In genomic region chr5:124582515-124582914, GRCm38 (mm10) we compare ENCODE assay signal across 12 mouse cellular contexts. TPM values are rescaled to one million over a fixed set of nuclear protein-coding genes. Genes with fewer than 3 reads are reported as not detected.
A peak's percentile ranks its signal among the peaks of the same experiment; 100 is the strongest.
DNase-seq lines count a peak whose midpoint lies in the region; ATAC-seq and TF ChIP-seq lines count a peak whose summit lies in the region.
"Had no signal": no experiment of that assay in that cellular context is flagged by ENCODE, and none has a peak within 500 bp of the region (broad histone marks: within the 10 kb centered on the region; RNA-seq: fewer than 3 reads in every experiment).

No protein-coding gene starts in this region.

- TF ChIP-seq POLR2A in kidney, adult 2 months (IDR thresholded peaks at IDR 0.05; ENCODE audit: low read depth, low read length) = no peak
- no peak for TF ChIP-seq POLR2A in lung, adult 2 months (IDR thresholded peaks at IDR 0.05; ENCODE audit: borderline replicate concordance, extremely low read depth, low read depth, low read length)

- H3K4me3 ChIP-seq in kidney, adult 2 months (ENCODE audit: insufficient read depth, low read depth, low read length) = no peak overlapping the region
- no peak overlapping the region for H3K4me3 ChIP-seq in lung, adult 2 months (replicated peaks; ENCODE audit: extremely low read depth, low read depth, low read length)
- H3K4me3 ChIP-seq: intestine, embryonic 15.5 days; stomach, embryonic 15.5 days had no signal

- H3K27ac ChIP-seq in kidney, adult 2 months (ENCODE audit: insufficient read depth, low read depth, low read length) = no peak overlapping the region
- H3K27ac ChIP-seq: intestine, embryonic 15.5 days; stomach, embryonic 15.5 days had no signal

- H3K27me3 ChIP-seq in kidney, adult 2 months (replicated peaks; ENCODE audit: control insufficient read depth, insufficient read depth, low read length) = no peaks in the 10 kb centered on the region
- H3K27me3 ChIP-seq: CH12.LX; intestine, embryonic 15.5 days; stomach, embryonic 15.5 days had no signal

- H3K36me3 ChIP-seq in kidney, adult 2 months (ENCODE audit: control insufficient read depth, insufficient read depth, low read length) = no peaks in the 10 kb centered on the region

- ATAC-seq in granulocyte monocyte progenitor cell, adult 5-6 weeks (replicated peaks; ENCODE audit: poor library complexity, severe bottlenecking) = peak; percentile 76
- peak; percentile 47 for ATAC-seq in megakaryocyte progenitor cell, adult 5-6 weeks (replicated peaks; ENCODE audit: poor library complexity)
- ATAC-seq: intestine, embryonic 15.5 days had no signal

- WGBS in kidney, adult 2 months = 62% methylated on average over 5 of the region's 5 CpGs
- WGBS in lung, adult 2 months = 62% methylated on average over 5 of the region's 5 CpGs

- peak; percentile 36 for DNase-seq in kidney, adult 2 months
- no peak for DNase-seq in kidney, postnatal 4 days
- peak; percentile 11 for DNase-seq in lung, adult 2 months
- no peak for DNase-seq in gastrocnemius, adult 18-20 months (ENCODE audit: low spot score)
- DNase-seq in cerebellum, postnatal 4 days (ENCODE audit: low spot score in 2 of 2) = no peak
- DNase-seq: cerebellum, adult 18-20 months; thymus, postnatal 4 days had no signal

- H3K4me1 ChIP-seq in kidney, adult 2 months (ENCODE audit: control insufficient read depth, insufficient read depth, low read length) = peaks cover 2% of the 10 kb centered on the region; the same call in 1 of the 2 replicates
- H3K4me1 ChIP-seq in lung, adult 2 months (ENCODE audit: control insufficient read depth, insufficient read depth, low read length) = peaks cover 2% of the 10 kb centered on the region; the same call in 1 of the 2 replicates

- no peak for TF ChIP-seq CTCF in kidney, adult 2 months (conservative IDR thresholded peaks at IDR 0.05; ENCODE audit: insufficient read depth, insufficient read length, low read depth, low read length)
- no peak for TF ChIP-seq CTCF in lung, adult 2 months (IDR thresholded peaks at IDR 0.05; ENCODE audit: insufficient read depth, low read length)

RNA-seq across cellular contexts. Expression of gene Gtf2h3, which starts 3.6 kb away (rescaled TPM):
- polyA plus RNA-seq in kidney, adult 2 months (2012; rRNA removed) = 34.5 and 35.1 TPM in 2 replicates
- total RNA-seq in granulocyte monocyte progenitor cell, adult 5-6 weeks (2014; fragmentation: Nextera tagmentation) = 4.5 and 27.1 TPM in 2 replicates
- total RNA-seq in granulocyte monocyte progenitor cell, adult 5-6 weeks (2017) = 14.7 and 21.5 TPM in 2 replicates
- 20.1 and 30.4 TPM in 2 replicates for polyA plus RNA-seq in lung, adult 2 months (2012; rRNA removed)
- total RNA-seq in megakaryocyte progenitor cell, adult 5-6 weeks (2015) = 13.8 and 16.2 TPM in 2 replicates
- 29.7 and 37.5 TPM in 2 replicates for total RNA-seq in megakaryocyte progenitor cell, adult 5-6 weeks (2017)
- total RNA-seq in gastrocnemius, adult 18-20 months (2021) = 10 to 100 TPM; 17.0 to 18.1 TPM

RNA-seq across cellular contexts. Expression of gene Eif2b1, which starts 3.6 kb away (rescaled TPM):
- polyA plus RNA-seq in kidney, adult 2 months (2012; rRNA removed) = 20.5 and 23.6 TPM in 2 replicates
- total RNA-seq in granulocyte monocyte progenitor cell, adult 5-6 weeks (2014; fragmentation: Nextera tagmentation) = 49.6 and 52.0 TPM in 2 replicates
- 39.5 and 50.9 TPM in 2 replicates for total RNA-seq in granulocyte monocyte progenitor cell, adult 5-6 weeks (2017)
- polyA plus RNA-seq in lung, adult 2 months (2012; rRNA removed) = 11.8 and 18.4 TPM in 2 replicates
- total RNA-seq in megakaryocyte progenitor cell, adult 5-6 weeks (2015) = 45.9 and 53.7 TPM in 2 replicates
- total RNA-seq in megakaryocyte progenitor cell, adult 5-6 weeks (2017) = 26.1 and 40.1 TPM in 2 replicates
- 10 to 100 TPM; 36.0 to 36.2 TPM for total RNA-seq in gastrocnemius, adult 18-20 months (2021)

RNA-seq across cellular contexts. Expression of gene Ddx55, which starts 29.9 kb away (rescaled TPM):
- polyA plus RNA-seq in kidney, adult 2 months (2012; rRNA removed) = 7.4 and 8.9 TPM in 2 replicates
- 14.5 and 19.8 TPM in 2 replicates for total RNA-seq in granulocyte monocyte progenitor cell, adult 5-6 weeks (2014; fragmentation: Nextera tagmentation)
- total RNA-seq in granulocyte monocyte progenitor cell, adult 5-6 weeks (2017) = 8.4 and 10.6 TPM in 2 replicates
- polyA plus RNA-seq in lung, adult 2 months (2012; rRNA removed) = 11.0 and 12.9 TPM in 2 replicates
- 13.7 and 15.3 TPM in 2 replicates for total RNA-seq in megakaryocyte progenitor cell, adult 5-6 weeks (2015)
- 15.2 and 15.7 TPM in 2 replicates for total RNA-seq in megakaryocyte progenitor cell, adult 5-6 weeks (2017)
- total RNA-seq in gastrocnemius, adult 18-20 months (2021) = 1 to 10 TPM; 4.1 to 4.2 TPM

RNA-seq across cellular contexts. Expression of gene Tmed2, which starts 42.0 kb away (rescaled TPM):
- polyA plus RNA-seq in kidney, adult 2 months (2012; rRNA removed) = 97.9 and 128 TPM in 2 replicates
- 512 and 560 TPM in 2 replicates for total RNA-seq in granulocyte monocyte progenitor cell, adult 5-6 weeks (2014; fragmentation: Nextera tagmentation)
- 584 and 1,053 TPM in 2 replicates for total RNA-seq in granulocyte monocyte progenitor cell, adult 5-6 weeks (2017)
- 112 and 149 TPM in 2 replicates for polyA plus RNA-seq in lung, adult 2 months (2012; rRNA removed)
- total RNA-seq in megakaryocyte progenitor cell, adult 5-6 weeks (2015) = 851 and 960 TPM in 2 replicates
- total RNA-seq in megakaryocyte progenitor cell, adult 5-6 weeks (2017) = 795 and 1,001 TPM in 2 replicates
- 100 to 1,000 TPM; 145 to 151 TPM for total RNA-seq in gastrocnemius, adult 18-20 months (2021)

RNA-seq across cellular contexts. Expression of gene Atp6v0a2, which starts 45.9 kb away (rescaled TPM):
- 37.1 and 47.2 TPM in 2 replicates for polyA plus RNA-seq in kidney, adult 2 months (2012; rRNA removed)
- total RNA-seq in granulocyte monocyte progenitor cell, adult 5-6 weeks (2014; fragmentation: Nextera tagmentation) = 17.2 and 22.7 TPM in 2 replicates
- 14.2 and 16.0 TPM in 2 replicates for total RNA-seq in granulocyte monocyte progenitor cell, adult 5-6 weeks (2017)
- polyA plus RNA-seq in lung, adult 2 months (2012; rRNA removed) = 39.2 and 45.3 TPM in 2 replicates
- total RNA-seq in megakaryocyte progenitor cell, adult 5-6 weeks (2015) = 13.8 and 14.0 TPM in 2 replicates
- total RNA-seq in megakaryocyte progenitor cell, adult 5-6 weeks (2017) = 13.5 and 15.4 TPM in 2 replicates
- total RNA-seq in gastrocnemius, adult 18-20 months (2021) = 10 to 100 TPM; 31.2 to 33.2 TPM

Comparison
In these comparisons a context has a peak if more than half of its experiments do, and no peak if none do; other contexts are left out.
1. DNase-seq: peak in kidney, adult 2 months (single experiment) and lung, adult 2 months (single experiment); none in kidney, postnatal 4 days (0 of 2), gastrocnemius, adult 18-20 months (single experiment) and cerebellum, postnatal 4 days (0 of 2).